Mouse (Mus musculus): ENCODE results near the gene Gm20388.

DNA sequence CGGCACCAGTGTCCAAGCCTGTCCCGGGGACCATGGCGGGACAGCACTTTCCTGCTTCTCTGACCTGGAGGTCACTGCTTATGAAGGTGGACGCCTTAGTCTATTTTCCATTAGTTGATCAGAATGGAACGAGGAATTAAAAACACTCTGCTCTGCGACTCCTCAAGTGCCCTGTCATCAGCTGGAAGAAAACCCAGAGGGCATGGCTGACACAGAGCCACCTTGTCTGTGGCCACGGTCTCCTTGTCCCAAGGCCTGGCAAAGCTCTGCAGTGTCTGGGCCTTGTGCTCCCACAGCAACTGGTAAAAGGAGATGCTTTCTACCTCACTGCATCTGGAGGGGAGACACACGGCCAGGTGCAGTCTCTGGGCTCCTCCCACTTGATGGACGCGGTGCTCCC is 2973.0 kb downstream of the Gm20388 start:
- TF ChIP-seq CTCF (IDR thresholded peaks at IDR 0.05; ENCODE audit: low read depth) (no peak), EP300 (IDR thresholded peaks at IDR 0.05; ENCODE audit: low read depth) (no peak)
